Mouse (Mus musculus) T-helper 17 cell (primary cell): ENCODE results near the gene Fblim1.

Source experiments
- in situ Hi-C, 2 experiments: fragments of 300-600 bp; cut with MboI, MseI; formaldehyde crosslinking; loops; 1 replicate in 1 of 2; 2 replicates in 1 of 2; pipeline ENCODE4 v1.15.1; 2025; ENCODE audit warnings: high pct_unique_total_duplicates in 2 of 2

Fblim1 gene

DNA sequence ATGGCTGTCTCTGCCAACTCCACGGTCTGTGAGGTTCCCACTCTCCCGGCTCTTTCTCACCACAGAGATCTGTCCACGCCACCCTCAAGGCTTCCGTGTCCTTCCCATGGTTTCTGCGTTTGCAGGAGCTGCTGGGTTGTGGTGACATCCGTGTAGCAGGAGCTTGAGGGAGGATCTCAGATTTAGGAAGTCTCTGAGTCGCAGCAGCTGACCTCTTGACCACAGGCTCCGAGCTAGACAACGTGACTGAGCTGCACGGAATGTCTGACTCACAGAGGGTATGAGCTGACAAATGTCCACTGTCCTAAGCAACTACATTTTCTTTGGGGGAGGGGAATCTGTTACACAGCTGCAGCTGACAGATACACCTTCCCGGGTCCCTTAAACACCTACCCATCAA lies at the start of gene Fblim1:
Gene Fblim1, minus strand, starts transcription at position 236 of the 400 bp plus-strand sequence.
- in situ Hi-C loops: no loop called here

DNA sequence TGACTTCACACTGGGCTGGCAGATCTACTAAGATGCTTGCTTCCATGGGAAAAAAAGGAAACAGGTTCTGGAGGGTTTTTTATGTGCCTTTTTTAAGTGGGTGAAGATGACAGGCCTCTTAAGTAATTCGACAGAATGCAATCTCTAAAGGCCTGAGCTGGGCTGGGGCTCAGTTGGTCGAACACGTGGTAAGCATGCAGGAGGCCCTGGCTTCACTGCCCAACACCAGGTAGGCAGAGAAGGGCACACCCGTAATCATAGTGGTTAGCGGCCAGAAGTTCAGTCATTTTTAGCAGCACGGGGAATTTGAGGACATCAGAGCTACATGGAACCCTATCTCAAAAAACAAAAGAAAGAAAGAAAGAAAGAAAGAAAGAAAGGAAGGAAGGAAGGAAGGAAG lies 48.6 kb upstream of the Fblim1 start:
- in situ Hi-C loops: loop anchor here in 1 of 2 experiments (25.0 kb wide), 1 partner anchor 933 kb away; no protein-coding TSS in a partner anchor

DNA sequence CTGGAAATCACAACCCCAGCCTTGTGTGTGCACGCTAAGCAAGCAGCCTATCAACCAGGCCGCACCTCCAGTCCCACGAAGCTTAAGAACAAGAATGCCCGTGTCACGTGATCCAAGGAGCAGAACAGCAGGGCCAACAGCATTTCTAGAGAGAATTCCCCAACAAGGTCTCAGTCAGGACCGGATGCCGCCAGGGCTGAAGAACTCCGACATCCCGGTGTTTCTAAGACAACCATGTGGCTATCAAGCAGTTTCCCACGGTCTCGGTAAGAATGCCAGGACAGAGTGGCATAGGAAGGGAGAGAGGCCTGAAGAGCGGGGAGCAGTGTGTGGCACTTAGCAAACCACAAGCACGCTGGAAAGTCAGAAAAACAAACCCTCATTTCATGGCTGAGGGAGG lies 47.9 kb upstream of the Fblim1 start:
- in situ Hi-C loops: loop anchor here in 1 of 2 experiments (25.0 kb wide), 1 partner anchor 933 kb away; no protein-coding TSS in a partner anchor

DNA sequence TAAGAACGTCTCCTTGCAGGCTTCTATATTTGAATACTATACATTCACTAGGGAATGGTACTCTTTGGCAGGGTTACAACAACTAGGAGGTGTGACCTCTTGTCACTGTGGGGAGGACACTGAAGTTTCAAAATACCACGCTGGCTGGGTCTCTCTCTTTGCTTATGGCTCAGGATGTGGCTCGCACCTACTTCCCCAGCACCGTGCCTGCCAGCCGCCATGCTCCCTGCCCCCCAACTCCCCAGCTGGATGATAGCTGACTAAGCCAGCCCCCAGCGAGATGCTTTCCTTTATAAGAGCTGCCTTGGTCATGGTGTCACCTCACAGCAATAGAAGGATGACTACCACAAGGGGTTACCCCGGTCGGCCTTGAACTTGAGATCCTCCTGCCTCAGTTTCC lies 47.1 kb upstream of the Fblim1 start:
- in situ Hi-C loops: loop anchor here in 1 of 2 experiments (25.0 kb wide), 1 partner anchor 934 kb away; no protein-coding TSS in a partner anchor

DNA sequence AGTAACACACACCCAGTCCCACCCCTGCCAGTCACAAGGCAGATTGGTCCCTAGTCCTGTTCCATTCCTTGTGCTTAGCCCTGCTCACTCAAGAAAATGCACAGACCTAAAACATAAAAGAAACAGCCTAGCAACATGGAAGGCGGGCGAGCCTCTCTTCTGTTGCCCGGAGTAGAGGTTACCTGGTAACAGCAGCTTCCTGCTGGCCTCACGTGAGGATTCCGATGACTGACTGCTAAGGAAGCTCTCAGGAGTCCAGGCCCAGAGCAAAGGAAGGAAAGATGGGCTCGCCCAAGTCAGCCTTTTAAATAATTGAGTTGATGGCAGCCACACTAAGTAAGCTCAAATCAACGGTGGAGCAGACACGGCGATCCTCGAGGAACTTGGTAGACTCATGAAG lies 46.0 kb upstream of the Fblim1 start:
- in situ Hi-C loops: loop anchor here in 1 of 2 experiments (25.0 kb wide), 1 partner anchor 935 kb away; no protein-coding TSS in a partner anchor

DNA sequence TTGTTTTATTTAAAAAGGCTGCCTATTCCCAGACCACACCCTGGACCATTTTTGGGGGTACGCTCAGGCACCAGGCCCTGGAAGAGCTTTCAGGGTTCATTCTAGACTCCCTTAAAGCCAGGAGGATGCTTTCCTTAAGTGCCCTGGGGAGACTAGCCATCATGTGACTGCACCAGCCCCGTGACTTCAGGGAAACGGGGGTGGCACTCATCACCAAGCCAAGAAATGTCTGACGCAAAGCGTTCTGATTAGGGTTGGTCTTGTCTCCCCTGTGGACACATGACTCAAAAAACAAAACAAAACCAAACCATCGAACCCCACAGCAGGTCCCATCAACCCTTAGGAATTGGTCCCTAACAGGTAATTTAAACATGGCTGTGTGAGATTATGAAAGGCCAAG lies 45.4 kb upstream of the Fblim1 start:
- in situ Hi-C loops: loop anchor here in 1 of 2 experiments (25.0 kb wide), 1 partner anchor 936 kb away; no protein-coding TSS in a partner anchor

DNA sequence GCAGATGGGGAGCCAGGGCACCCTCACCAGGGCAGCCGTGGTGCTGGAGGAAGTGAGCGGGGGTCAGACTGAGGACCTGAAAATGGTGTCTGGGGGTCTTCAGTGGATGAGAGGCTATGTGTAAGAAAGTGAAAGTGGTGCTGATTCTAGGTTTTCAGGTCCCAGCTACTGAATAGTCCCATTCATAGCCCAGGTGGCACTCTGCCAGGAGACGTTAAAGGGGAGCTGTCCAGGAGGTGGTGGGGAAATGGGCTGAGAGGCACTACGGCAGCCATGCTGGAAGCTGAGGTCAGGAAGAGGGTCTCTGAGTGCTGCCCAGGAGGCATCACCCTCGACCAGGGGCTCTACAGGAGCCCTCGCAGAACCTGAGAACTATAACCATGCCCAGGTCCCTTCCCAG lies 43.3 kb upstream of the Fblim1 start:
- in situ Hi-C loops: loop anchor here in 1 of 2 experiments (10.0 kb wide), 1 partner anchor 1746 kb away; the partner anchor contains the start of gene Pramel1

DNA sequence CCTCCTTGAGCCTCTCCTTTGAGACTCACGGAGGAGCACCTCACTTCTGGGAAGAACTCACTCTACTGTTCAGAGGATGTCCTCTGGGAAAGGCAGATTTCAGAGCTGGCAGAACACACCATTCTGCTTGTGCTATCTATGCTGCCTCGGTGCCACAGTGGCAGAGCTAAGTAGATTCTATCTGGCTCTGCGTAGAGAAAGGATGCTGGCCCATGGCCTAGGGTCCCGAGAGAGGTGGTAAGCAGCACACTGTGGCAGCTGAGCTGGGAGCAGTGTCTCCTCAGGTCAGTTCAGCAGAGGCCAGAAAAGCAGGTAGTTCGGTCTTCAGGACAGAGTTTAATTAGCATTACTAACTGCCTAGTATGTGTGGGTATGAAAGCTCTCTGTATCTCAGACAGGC lies 42.4 kb upstream of the Fblim1 start:
- in situ Hi-C loops: loop anchor here in 1 of 2 experiments (10.0 kb wide), 1 partner anchor 1747 kb away; the partner anchor contains the start of gene Pramel1

DNA sequence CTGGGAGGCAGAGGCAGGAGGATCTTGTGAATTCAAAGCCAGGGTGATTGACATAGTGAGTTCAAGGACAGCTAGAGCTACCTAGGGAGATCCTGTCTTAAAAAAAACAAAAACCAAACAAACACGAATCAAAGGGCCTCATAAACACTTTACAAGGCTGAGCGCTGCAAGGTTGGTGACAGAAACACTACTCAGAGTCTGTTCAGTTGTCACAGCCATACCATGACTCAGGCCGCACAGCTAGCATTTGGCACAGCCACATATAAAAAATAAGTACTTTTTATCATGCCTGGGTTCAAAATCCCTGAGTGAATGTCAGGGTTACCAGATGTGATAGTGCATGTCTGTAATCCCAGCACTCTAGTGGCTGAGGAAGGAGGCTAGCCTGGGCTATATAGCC lies 41.3 kb upstream of the Fblim1 start:
- in situ Hi-C loops: loop anchor here in 1 of 2 experiments (10.0 kb wide), 1 partner anchor 1748 kb away; the partner anchor contains the start of gene Pramel1

DNA sequence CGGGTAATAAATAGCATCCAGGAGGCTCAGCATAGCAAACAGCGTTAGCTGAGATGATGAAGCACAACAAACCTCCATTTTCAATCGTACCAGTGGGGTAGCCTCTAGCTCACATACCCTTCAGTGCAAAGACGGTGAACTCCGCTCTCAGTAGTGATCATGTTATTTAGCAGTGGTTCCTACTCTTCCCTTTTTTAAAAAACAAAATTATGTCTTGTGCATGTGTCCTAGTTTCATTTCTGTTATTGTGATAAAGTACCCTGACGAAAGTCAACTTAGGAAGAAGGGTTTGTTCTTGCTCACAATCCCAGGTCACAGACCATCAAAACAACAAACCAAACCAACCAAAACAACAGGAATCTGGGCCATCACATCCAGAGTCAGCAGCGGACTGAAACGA lies 40.1 kb upstream of the Fblim1 start:
- in situ Hi-C loops: loop anchor here in 1 of 2 experiments (10.0 kb wide), 1 partner anchor 1749 kb away; the partner anchor contains the start of gene Pramel1

DNA sequence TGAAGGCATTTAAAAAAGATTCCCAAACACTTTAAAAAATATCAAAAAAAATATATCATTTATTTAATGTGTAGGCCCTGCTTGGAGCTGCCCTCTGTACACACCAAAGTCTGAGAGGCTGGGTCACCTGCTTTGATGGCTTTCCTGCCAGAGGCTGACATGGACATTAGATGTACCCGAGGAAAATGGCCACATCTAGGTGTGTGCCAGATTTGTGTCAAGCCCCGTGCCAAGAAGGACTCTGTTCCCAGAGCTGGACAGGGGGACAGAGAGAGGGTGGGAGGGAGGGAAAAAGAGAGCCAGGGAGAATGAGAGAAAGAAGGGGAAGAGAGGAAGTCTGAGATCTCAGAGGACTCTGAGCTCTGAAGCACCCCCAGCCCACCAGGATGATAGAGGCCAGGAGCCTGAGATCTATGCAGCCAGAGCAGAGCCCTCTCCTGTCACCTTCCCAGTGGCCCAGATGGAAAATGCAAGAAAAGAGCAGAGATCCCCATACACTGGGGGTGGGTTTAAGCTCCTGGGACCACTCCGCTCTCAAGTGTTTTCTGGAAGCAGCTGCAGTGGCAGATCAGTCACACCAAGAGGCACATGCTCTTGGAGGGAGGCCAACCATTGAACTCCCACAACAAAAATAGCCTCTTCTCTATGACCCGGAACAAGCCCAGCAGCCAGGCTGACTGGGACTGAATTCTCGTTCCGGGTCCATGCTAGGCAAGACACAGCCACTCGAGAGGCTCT lies 37.4 kb upstream of the Fblim1 start:
- in situ Hi-C loops: loop anchor here in 1 of 2 experiments (10.0 kb wide), 1 partner anchor 1752 kb away; the partner anchor contains the start of gene Pramel1

DNA sequence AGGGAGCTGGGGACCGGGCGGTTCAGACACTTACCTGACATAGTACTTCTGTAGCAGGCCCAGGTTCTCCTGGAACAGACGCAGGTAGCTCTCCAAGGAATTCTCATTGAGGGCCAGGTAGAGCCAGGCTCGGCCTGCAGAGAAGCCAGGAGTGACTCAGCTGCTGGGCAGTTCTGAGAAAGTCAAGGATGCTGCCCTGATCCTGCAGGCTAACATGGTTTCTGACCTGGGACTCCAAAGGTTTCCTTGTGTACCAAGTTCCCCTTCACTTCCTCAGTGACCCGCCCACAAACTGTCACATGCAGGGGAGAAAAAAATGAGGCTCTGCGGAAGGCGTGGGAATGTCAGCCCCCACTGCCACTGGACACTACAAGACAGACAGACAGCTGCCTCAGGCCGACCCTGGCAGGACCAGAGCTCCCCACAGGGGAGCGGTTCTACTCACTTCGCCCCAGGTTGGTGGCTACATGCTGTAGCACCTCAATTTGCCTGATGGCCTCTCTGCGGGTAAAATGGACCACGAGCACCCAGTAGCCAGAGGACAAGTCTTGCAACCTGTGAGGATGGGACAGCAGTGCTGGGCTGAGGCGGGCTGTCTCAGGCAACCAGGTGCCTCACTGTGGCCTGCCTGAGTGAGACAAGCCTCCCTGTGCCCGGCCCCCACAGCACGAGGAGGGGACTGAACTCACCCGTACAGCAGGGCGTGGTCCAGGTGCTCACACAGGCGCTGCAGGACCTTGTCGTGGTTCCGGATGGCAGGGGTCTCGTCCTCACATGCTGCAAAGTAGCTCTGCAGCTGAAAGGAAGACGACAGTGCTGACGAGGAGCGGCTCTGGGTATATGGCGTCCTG lies 36.3 kb upstream of the Fblim1 start:
- in situ Hi-C loops: loop anchor here in 1 of 2 experiments (10.0 kb wide), 1 partner anchor 1753 kb away; the partner anchor contains the start of gene Pramel1

DNA sequence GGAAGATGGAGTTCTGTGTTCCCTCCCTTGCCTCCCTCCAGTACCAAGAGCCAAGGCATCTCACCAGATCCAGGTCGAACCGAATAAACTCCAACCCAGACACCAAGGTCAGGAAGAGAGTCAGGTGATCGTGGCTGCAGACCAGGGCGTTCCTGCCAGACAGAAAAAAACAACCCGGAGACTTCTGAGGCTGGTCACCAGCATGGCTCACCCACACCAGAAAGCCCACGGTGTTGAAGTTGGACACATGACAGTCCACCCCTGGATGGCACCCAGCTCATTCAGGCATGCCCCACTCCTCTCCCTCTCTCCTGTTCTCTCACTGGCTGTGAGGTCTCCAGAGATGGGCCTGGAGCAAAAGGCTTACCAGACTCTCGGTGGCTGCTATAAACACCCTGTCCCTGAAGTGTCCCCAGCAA lies 35.5 kb upstream of the Fblim1 start:
- in situ Hi-C loops: loop anchor here in 1 of 2 experiments (10.0 kb wide), 1 partner anchor 1753 kb away; the partner anchor contains the start of gene Pramel1

DNA sequence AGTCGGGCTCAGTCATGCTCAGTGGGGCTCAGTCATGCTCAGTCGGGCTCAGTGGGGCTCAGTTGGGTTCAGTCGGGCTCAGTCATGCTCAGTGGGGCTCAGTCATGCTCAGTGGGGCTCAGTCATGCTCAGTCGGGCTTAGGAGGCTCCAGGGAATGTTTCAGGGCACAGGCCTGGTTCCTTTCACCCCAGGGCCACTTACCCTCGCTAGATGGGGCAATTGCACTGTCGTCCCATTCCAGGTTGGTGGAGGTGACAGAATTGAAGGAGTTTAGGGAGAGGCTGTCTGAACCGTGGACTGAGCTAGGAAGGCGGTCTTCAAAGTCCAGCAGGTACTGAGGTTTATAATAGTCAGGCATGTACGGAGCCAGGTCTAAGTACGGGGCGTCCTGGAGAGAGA lies 33.6 kb upstream of the Fblim1 start:
- in situ Hi-C loops: no loop called here

DNA sequence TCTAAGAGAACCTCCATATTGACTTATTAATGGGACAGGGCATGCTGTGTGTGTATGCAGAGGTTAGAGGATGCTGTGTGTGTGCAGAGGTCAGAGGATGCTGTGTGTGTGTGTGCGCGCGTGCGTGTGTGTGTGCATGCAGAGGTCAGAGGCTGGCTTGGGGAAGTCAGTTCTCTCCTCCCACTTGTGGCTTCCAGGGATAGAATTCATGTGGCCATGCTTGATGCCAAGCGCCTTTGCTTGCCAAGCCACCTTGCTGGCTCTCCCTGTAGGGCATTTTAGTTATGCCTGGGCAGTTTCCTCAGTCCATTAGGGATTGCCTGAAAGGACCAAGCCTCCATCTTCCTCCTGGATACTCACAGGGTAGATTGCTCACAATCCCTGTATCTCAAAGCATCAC lies 30.8 kb upstream of the Fblim1 start:
- in situ Hi-C loops: no loop called here

DNA sequence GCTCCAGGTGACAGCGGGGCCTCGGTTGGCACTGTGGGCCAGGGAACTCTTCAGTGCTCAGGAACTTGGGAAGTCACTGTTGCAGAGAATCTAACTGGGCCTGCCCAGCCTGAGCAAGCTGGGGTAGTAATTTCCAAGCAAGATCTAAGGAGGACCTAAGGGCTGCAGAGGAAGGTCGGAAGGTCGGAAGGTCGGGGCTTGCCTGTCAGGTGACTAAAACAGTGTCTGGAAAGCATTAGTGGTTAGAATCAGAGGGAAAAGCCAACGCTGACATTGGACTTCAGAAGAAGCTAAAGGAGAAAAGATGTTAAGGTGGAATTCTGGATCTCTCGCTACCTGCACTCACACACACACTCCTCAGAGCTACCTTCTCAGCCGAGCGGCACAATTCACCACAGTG lies 30.1 kb upstream of the Fblim1 start:
- in situ Hi-C loops: no loop called here

DNA sequence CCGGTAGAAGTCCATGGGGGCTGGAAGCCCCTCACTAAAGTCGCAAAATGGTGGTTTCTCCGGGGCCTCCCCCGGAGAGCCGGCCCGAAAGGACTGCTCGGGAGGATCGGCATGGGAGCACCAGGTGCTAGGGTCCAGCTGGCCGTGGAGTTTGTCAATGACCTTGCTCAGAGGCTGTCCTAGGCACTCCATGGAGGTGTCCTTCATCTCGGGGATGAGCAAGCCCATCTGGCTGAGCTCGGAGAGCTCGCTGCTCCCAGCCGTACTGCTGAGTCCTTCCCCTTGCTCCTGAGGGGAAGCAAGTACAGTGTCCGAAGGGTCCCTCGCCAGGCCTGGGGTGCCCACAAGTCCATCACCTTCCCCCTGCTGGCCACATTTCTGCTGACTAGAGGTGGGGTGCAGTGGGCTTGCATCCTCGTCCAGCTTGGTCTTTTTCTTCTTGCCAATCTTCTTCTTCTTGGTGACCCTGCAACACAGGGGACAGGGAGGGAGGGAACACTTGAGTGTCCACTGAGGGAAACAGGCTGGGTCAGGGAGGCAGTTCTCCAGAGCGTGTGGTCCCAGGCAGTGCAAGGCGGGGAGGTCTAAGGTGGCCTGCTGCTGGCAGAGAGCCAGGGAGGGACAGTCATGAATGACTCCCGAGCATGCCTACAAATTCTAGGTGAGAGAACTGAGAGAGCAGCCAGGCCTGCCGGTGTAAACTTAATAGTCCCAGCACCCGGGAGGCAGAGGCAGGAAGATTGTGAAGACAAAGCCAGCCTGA lies 26.4 kb upstream of the Fblim1 start:
- in situ Hi-C loops: no loop called here

DNA sequence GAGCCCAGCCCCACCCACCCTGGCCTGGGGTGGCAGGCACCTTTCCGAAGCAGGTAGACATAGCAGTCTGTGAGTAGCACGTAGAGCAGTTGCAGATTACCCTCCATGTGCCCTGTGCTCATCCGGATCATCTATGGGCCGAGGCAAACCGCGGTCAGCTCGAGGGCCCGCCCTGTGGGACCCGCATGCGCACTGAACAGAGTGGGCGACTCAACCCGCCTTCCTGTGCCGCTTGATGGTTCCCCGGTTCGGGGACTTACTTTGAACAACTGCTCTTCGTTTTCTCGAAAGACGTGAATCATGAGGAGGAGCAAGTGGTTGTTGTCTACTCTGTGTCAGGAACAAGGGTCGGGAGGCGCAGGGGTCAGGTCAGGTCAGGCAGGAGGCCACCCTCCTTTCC lies 25.4 kb upstream of the Fblim1 start:
- in situ Hi-C loops: no loop called here

DNA sequence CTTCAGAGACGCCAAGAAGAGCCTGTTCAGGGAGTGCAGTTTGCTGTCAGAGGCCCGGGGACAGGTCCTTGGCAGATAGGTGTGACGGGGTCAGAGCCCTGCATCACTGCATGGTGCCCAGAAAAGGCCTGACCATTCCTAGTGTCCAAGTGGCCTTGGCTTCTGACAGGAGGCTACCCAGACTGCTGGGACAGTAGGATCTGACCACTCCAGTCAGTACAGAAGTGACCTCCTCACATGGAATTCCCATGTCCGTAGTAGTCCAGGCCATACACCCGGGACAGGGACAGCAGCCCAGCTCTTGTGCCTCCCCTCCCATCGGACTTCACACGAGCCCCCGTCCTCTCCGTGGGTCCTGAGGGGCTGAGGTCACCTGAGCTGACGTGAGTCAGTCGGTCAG lies 24.1 kb upstream of the Fblim1 start:
- in situ Hi-C loops: no loop called here

DNA sequence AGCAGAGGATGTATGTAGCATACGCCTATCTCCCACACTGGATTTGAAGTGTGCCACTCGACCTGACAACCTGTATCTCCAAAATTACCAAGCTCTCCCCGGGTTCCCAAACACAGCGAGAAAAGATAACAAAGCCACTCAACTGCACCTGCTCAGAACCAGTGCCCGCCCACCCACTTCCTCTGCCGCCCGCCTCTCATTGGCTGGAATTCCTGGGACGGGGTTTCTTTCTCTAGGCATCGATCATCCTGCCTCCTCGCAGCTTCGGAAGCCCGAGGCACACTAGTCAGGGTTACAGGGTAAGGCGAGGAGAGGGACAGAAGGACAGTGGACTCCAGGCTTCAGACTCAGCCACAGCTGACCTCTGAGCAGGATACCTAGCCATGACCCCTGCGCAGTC lies 22.8 kb upstream of the Fblim1 start:
- in situ Hi-C loops: loop anchor here in 1 of 2 experiments (10.0 kb wide), 1 partner anchor 1704 kb away; no protein-coding TSS in a partner anchor

DNA sequence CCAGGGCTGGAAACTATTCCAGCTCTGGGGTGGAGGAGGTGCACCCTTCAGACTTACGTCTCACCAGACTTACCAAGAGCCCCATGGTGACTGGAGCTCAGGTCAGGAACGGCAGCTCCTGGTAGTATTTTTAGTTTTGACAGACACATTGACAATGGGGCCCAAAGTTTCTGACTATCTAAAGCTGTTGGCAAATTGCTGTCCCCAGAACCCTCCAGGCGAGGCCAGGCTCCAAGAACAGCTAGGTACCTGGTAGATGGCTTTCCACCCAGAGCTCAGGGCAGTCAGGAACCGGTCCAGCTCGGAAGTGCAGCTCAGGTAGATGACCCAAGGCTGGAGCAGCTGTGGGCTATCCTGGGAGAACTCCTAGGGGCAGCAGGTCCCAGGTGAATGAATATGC lies 21.6 kb upstream of the Fblim1 start:
- in situ Hi-C loops: loop anchor here in 1 of 2 experiments (10.0 kb wide), 1 partner anchor 1703 kb away; no protein-coding TSS in a partner anchor
